Mouse (Mus musculus): ENCODE data around the gene Stra8.

DNA sequence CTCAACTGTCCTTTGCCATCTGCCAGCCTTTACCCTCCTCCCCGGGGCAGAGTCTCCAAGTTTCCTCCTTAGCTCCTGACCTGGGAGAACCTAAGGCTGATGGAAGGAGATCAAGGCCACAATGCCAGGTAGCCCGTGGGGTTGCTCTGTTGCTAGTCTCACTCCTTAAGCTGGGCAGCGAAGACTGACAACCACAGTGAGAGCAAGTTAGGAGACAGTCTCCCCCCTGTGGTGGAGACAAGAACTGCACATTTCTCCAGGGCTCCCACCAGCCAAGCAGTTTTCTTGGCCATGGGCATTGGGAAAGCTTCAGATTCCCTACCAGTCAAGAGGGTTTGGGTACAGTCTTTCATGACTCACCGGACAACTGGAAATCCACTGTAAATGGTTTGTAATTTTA is 7.2 kb downstream of the Stra8 start:
- TF ChIP-seq POLR2A (IDR thresholded peaks at IDR 0.05; ENCODE audit: borderline replicate concordance, extremely low read depth, low read depth, low read length) (no peak), CTCF (IDR thresholded peaks at IDR 0.05; ENCODE audit: insufficient read depth, low read length) (peak; percentile 92)
